Mouse (Mus musculus) T-helper 2 cell (primary cell): Measurements from ENCODE around the gene Rhbdd1.

ENCODE experiments used
- in situ Hi-C: fragments of 300-600 bp; cut with MboI, MseI; formaldehyde crosslinking; loops from one replicate; pipeline ENCODE4 v1.15.1; 2025; ENCODE audit warnings: high pct_unique_total_duplicates

Rhbdd1 gene

GRCm38 (mm10) chr1:82316111-82316745 is at the start of gene Rhbdd1:
Rhbdd1 (plus strand) TSS chr1:82316452.
- in situ Hi-C loops, result loop anchor here (5.0 kb wide), 1 partner anchor 411 kb away; no protein-coding TSS in a partner anchor

GRCm38 (mm10) chr1:82267547-82267946 is 48.7 kb upstream of the Rhbdd1 start:
- in situ Hi-C loops, result no loop called here

GRCm38 (mm10) chr1:82272231-82272630 is 44.0 kb upstream of the Rhbdd1 start:
- in situ Hi-C loops, result no loop called here

- in situ Hi-C loops, result no loop called here
These were observed 42.7 kb upstream of the Rhbdd1 start for GRCm38 (mm10) chr1:82273529-82273928.

- in situ Hi-C loops, result no loop called here
These were observed 41.9 kb upstream of the Rhbdd1 start for GRCm38 (mm10) chr1:82274361-82274760.

GRCm38 (mm10) chr1:82279768-82280167 is 36.5 kb upstream of the Rhbdd1 start:
- in situ Hi-C loops, result no loop called here

GRCm38 (mm10) chr1:82281823-82282222 is 34.4 kb upstream of the Rhbdd1 start:
- in situ Hi-C loops, result no loop called here

GRCm38 (mm10) chr1:82282992-82283611 is 33.1 kb upstream of the Rhbdd1 start:
- in situ Hi-C loops, result no loop called here

- in situ Hi-C loops, result no loop called here
These were observed 32.4 kb upstream of the Rhbdd1 start for GRCm38 (mm10) chr1:82283901-82284301.

- in situ Hi-C loops, result no loop called here
These were observed 31.8 kb upstream of the Rhbdd1 start for GRCm38 (mm10) chr1:82284403-82284802.

- in situ Hi-C loops, result no loop called here
These were observed 30.6 kb upstream of the Rhbdd1 start for GRCm38 (mm10) chr1:82285461-82286189.

GRCm38 (mm10) chr1:82286190-82287051 is 29.8 kb upstream of the Rhbdd1 start:
- in situ Hi-C loops, result no loop called here

- in situ Hi-C loops, result no loop called here
These were observed 29.0 kb upstream of the Rhbdd1 start for GRCm38 (mm10) chr1:82287052-82287775.

GRCm38 (mm10) chr1:82287776-82288325 is 28.4 kb upstream of the Rhbdd1 start:
- in situ Hi-C loops, result no loop called here

GRCm38 (mm10) chr1:82288421-82288990 is 27.7 kb upstream of the Rhbdd1 start:
- in situ Hi-C loops, result no loop called here

- in situ Hi-C loops, result no loop called here
These were observed 26.9 kb upstream of the Rhbdd1 start for GRCm38 (mm10) chr1:82289116-82289989.

GRCm38 (mm10) chr1:82289990-82290681 is 26.1 kb upstream of the Rhbdd1 start:
- in situ Hi-C loops, result loop anchor here (10.0 kb wide), 2 partner anchors 765 to 975 kb away; no protein-coding TSS in a partner anchor

- in situ Hi-C loops, result loop anchor here (10.0 kb wide), 2 partner anchors 766 to 976 kb away; no protein-coding TSS in a partner anchor
These were observed 25.5 kb upstream of the Rhbdd1 start for GRCm38 (mm10) chr1:82290723-82291150.
